Mouse (Mus musculus) liver, embryonic 14.5 days (tissue): ENCODE data around the gene Lhx2. TPM values are rescaled to one million over a fixed set of nuclear protein-coding genes. Genes with fewer than 3 reads are reported as not detected.

Experiments used
- ATAC-seq: fragments of 200-750 bp; cut with Nextera tagmentation; 2 replicates; pipeline ENCODE4 v1.8.0; 2017; ENCODE audit warnings: moderate number of reproducible peaks, mild to moderate bottlenecking, moderate library complexity; ENCODE audit not compliant: insufficient read depth
- DNase-seq, 3 experiments: peaks; one replicate each; pipeline ENCODE4 v3.0.0-alpha.2; 2012 to 2013; ENCODE audit warnings: low read depth in 3 of 3, low spot score in 3 of 3
- H3K27ac ChIP-seq: fragments of 300-500 bp; sonication (generic); 2 replicates; pipeline ENCODE4 v1.5.1; 2014; ENCODE audit warnings: moderate library complexity, mild to moderate bottlenecking, control low read depth, inconsistent platforms
- H3K27me3 ChIP-seq: fragments of 300-500 bp; sonication (generic); 2 replicates; pipeline ENCODE4 v1.6.1; 2014; ENCODE audit warnings: mild to moderate bottlenecking, low read length, moderate library complexity; ENCODE audit not compliant: control insufficient read depth, insufficient read depth
- H3K36me3 ChIP-seq: fragments of 300-500 bp; sonication (generic); replicated peaks from 2 replicates; pipeline ENCODE4 v1.6.1; 2014; ENCODE audit warnings: low read depth; ENCODE audit not compliant: control insufficient read depth, insufficient read depth
- H3K4me1 ChIP-seq, 2 experiments: fragments of 200-500 bp in 1 of 2; fragments of 300-500 bp in 1 of 2; sonication (generic) in 1 of 2; replicated peaks; 2 replicates each; pipeline ENCODE4 v1.6.1; 2012 to 2014; ENCODE audit warnings: antibody characterized with exemption in 1 of 2, inconsistent platforms in 1 of 2, low read length in 1 of 2; ENCODE audit not compliant: control insufficient read depth in 2 of 2, insufficient read depth in 2 of 2
- H3K4me2 ChIP-seq: fragments of 300-500 bp; sonication (generic); 2 replicates; pipeline ENCODE4 v1.6.1; 2014; ENCODE audit warnings: low read depth, mild to moderate bottlenecking, control low read depth, moderate library complexity
- H3K4me3 ChIP-seq, 2 experiments: fragments of 200-500 bp in 1 of 2; fragments of 300-500 bp in 1 of 2; sonication (generic) in 1 of 2; 2 replicates each; pipeline ENCODE4 v1.5.1; 2012 to 2014; ENCODE audit warnings: low read depth in 2 of 2, low read length in 2 of 2, mild to moderate bottlenecking in 2 of 2, control low read depth in 1 of 2, inconsistent platforms in 1 of 2, moderate library complexity in 1 of 2; ENCODE audit not compliant: insufficient read depth in 1 of 2
- H3K9ac ChIP-seq: fragments of 300-500 bp; sonication (generic); replicated peaks from 2 replicates; pipeline ENCODE4 v1.6.1; 2014; ENCODE audit warnings: mild to moderate bottlenecking, control low read depth, moderate library complexity
- H3K9me3 ChIP-seq: fragments of 300-500 bp; sonication (generic); 2 replicates; pipeline ENCODE4 v1.6.1; 2016; ENCODE audit warnings: low read length, mixed read lengths; ENCODE audit not compliant: control insufficient read depth
- CTCF ChIP-seq: IDR thresholded peaks from 2 replicates; pipeline ENCODE4 v1.5.1; 2016; ENCODE audit warnings: antibody characterized with exemption, low read depth, control low read depth
- EP300 ChIP-seq: IDR thresholded peaks from 2 replicates; pipeline ENCODE4 v1.6.1; 2016; ENCODE audit warnings: antibody characterized with exemption, low read depth
- WGBS: fragments of 180-500 bp; shearing (Covaris S2); extraction: QIAGEN DNeasy Blood & Tissue Kit; methylation state at CpG from one replicate; pipeline ENCODE4 v1.1.7; 2014; ENCODE audit not compliant: insufficient replicate concordance; 5-methylcytosine and 5-hydroxymethylcytosine counted together
- polyA plus RNA-seq, 2 experiments: library from polyadenylated mRNA; depleted of rRNA in 1 of 2; stranded (reverse) in 1 of 2; unstranded in 1 of 2; fragments of >200 nt; fragmentation: Nextera tagmentation in 1 of 2; extraction: Ambion mirVana in 1 of 2; gene quantifications; 2 replicates each; pipeline versions ENCODE4 v1.2.1 to v1.2.3; 2012 to 2014

Lhx2 gene
- polyA plus RNA-seq, 2 experiments = 1.4 to 3.0 TPM

GRCm38 (mm10) chr2:38339910-38340625 lies 987 bp downstream of the Lhx2 start:
- peak overlapping the region; percentile 45 for H3K4me2 ChIP-seq
- no peak for DNase-seq
- H3K36me3 ChIP-seq = no peaks in the 10 kb centered on the region
- no peak for TF ChIP-seq CTCF
- TF ChIP-seq EP300 = no peak
- peaks cover 95% of the 10 kb centered on the region for H3K27me3 ChIP-seq
- no peaks in the 10 kb centered on the region for H3K4me1 ChIP-seq
- WGBS = 2% methylated on average over 9 of the region's 9 CpGs
- H3K27ac ChIP-seq = no peak overlapping the region
- H3K4me3 ChIP-seq = no peak overlapping the region; a peak in 1 of 4 replicates
- no peaks in the 10 kb centered on the region for H3K9me3 ChIP-seq
- no peak for ATAC-seq
- H3K9ac ChIP-seq = no peak overlapping the region

GRCm38 (mm10) chr2:38340626-38341200 lies 1.6 kb downstream of the Lhx2 start:
- H3K4me2 ChIP-seq = no peak overlapping the region
- H3K4me3 ChIP-seq = no peak overlapping the region
- no peak for ATAC-seq
- H3K27me3 ChIP-seq = peaks cover 95% of the 10 kb centered on the region
- no peak for TF ChIP-seq CTCF
- TF ChIP-seq EP300 = no peak
- no peaks in the 10 kb centered on the region for H3K4me1 ChIP-seq
- H3K9ac ChIP-seq = no peak overlapping the region
- WGBS = 3% methylated on average over 10 of the region's 10 CpGs
- no peaks in the 10 kb centered on the region for H3K36me3 ChIP-seq
- H3K9me3 ChIP-seq = no peaks in the 10 kb centered on the region
- DNase-seq = no peak
- H3K27ac ChIP-seq = no peak overlapping the region

- ATAC-seq = no peak
These were observed 4.5 kb downstream of the Lhx2 start for GRCm38 (mm10) chr2:38343573-38343972.

GRCm38 (mm10) chr2:38344727-38345126 lies 5.6 kb downstream of the Lhx2 start:
- no peak for ATAC-seq
- H3K4me1 ChIP-seq = no peaks in the 10 kb centered on the region
- H3K9ac ChIP-seq = no peak overlapping the region

More at GRCm38 (mm10) chr2:38343573-38343972, 4.5 kb downstream of the Lhx2 start:
- Histone ChIP-seq H3K9ac (no peak overlapping the region), H3K27me3 (peaks cover 94% of the 10 kb centered on the region), H3K4me3 (no peak overlapping the region), H3K4me2 (no peak overlapping the region), H3K4me1 (no peaks in the 10 kb centered on the region), H3K36me3 (no peaks in the 10 kb centered on the region), H3K9me3 (no peaks in the 10 kb centered on the region), H3K27ac (no peak overlapping the region)
- no peak for TF ChIP-seq CTCF
- TF ChIP-seq EP300 = no peak
- WGBS = 26% methylated on average over 1 of the region's 1 CpGs
- no peak for DNase-seq

GRCm38 (mm10) chr2:38346417-38346816 lies 7.3 kb downstream of the Lhx2 start:
- Histone ChIP-seq H3K4me1 (no peaks in the 10 kb centered on the region), H3K4me3 (no peak overlapping the region), H3K27me3 (peaks cover 94% of the 10 kb centered on the region), H3K4me2 (no peak overlapping the region), H3K9me3 (no peaks in the 10 kb centered on the region), H3K9ac (no peak overlapping the region), H3K36me3 (no peaks in the 10 kb centered on the region), H3K27ac (no peak overlapping the region)
- DNase-seq = no peak
- WGBS = 5% methylated on average over 6 of the region's 6 CpGs
- no peak for ATAC-seq
- TF ChIP-seq CTCF = no peak

More at GRCm38 (mm10) chr2:38344727-38345126, 5.6 kb downstream of the Lhx2 start:
- Histone ChIP-seq H3K4me2 (no peak overlapping the region), H3K4me3 (no peak overlapping the region), H3K36me3 (no peaks in the 10 kb centered on the region), H3K27ac (no peak overlapping the region), H3K9me3 (no peaks in the 10 kb centered on the region), H3K27me3 (peaks cover 94% of the 10 kb centered on the region)
- DNase-seq = no peak
- TF ChIP-seq EP300 = no peak
- no peak for TF ChIP-seq CTCF
